Mouse (Mus musculus): ENCODE data around the gene Fam173b. TPM values are rescaled to one million over a fixed set of nuclear protein-coding genes. Genes with fewer than 3 reads are reported as not detected.

Gene Fam173b
- polyA plus RNA-seq, 1 experiment = 4.0 TPM

DNA sequence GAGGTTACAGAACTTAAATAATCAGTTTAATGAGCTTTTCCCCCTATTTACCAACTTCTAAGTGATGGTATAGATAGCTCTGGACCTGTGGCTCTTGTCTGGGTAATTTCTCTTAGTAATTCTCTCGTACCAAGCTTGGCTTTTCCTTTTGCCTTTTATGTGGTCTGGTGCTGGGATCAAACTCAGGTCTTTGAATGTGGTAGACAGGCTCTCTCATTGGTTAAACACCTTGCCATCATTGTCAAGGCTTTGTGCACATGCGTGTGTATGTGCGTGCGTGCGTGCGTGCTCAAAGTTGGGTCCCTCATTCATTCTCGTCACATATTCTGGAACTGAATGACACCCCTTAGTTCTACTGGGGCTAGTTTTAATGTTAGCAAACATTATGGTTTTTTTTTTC lies 49.2 kb downstream of the Fam173b start:
- H3K4me3 ChIP-seq (ENCODE audit: low read depth, low read length) = no peak overlapping the region
- H3K4me1 ChIP-seq (ENCODE audit: control insufficient read depth, insufficient read depth, insufficient read length, low read length) = no peaks in the 10 kb centered on the region
- TF ChIP-seq POLR2A (IDR thresholded peaks at IDR 0.05; ENCODE audit: low read depth, low read length) (no peak), CTCF (IDR thresholded peaks at IDR 0.05; ENCODE audit: extremely low read depth, insufficient read length, insufficient replicate concordance, low read depth, low read length) (no peak)
- WGBS = 92% methylated on average over 7 of the region's 7 CpGs
- no peaks in the 10 kb centered on the region for H3K27me3 ChIP-seq (ENCODE audit: control insufficient read depth, insufficient read depth, low read length)
- no peak overlapping the region for H3K27ac ChIP-seq (ENCODE audit: insufficient read depth, low read depth, low read length)
- H3K36me3 ChIP-seq (ENCODE audit: control insufficient read depth, insufficient read depth, low read length) = no peaks in the 10 kb centered on the region

DNA sequence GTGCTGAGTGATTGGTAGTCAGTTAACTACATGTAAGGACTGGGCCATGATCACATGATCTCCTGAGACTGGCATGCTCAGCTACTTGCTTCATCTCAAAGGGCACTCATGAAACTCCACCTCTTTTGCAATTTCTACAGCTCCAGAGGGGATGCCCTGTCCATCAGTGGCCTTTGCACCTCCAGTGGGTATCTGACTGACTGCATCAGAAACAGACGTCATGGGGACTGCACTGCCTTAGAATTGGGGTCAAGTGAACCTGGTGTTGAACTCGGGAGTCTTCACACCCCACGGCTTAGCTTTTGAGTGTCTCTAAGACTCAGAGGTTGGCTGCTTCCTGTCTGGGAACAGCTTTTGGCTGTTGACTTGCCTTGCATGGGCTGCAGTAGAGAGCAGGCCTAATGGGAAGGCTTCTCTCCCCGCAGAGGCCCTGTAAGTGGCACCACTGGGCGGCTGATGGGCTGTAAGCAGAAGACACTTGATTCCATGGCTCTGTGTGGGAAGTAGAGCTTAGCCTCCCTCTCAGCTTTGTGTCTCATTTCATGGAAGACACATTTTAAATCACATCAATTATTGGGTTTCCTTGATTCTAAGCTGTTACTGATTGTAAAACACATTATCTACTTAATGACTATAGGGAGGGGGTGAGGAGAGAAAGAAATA lies 58.6 kb downstream of the Fam173b start:
- Histone ChIP-seq H3K4me1 (ENCODE audit: control insufficient read depth, insufficient read depth, insufficient read length, low read length) (no peaks in the 10 kb centered on the region), H3K4me3 (ENCODE audit: low read depth, low read length) (no peak overlapping the region), H3K27ac (ENCODE audit: insufficient read depth, low read depth, low read length) (no peak overlapping the region), H3K36me3 (ENCODE audit: control insufficient read depth, insufficient read depth, low read length) (no peaks in the 10 kb centered on the region), H3K27me3 (ENCODE audit: control insufficient read depth, insufficient read depth, low read length) (no peaks in the 10 kb centered on the region)
- 87% methylated on average over 5 of the region's 5 CpGs for WGBS
- TF ChIP-seq POLR2A (IDR thresholded peaks at IDR 0.05; ENCODE audit: low read depth, low read length) (no peak), CTCF (IDR thresholded peaks at IDR 0.05; ENCODE audit: extremely low read depth, insufficient read length, insufficient replicate concordance, low read depth, low read length) (no peak)

- H3K36me3 ChIP-seq (ENCODE audit: control insufficient read depth, insufficient read depth, low read length) = no peaks in the 10 kb centered on the region
- no peak overlapping the region for H3K4me3 ChIP-seq (ENCODE audit: low read depth, low read length)
- H3K4me1 ChIP-seq (ENCODE audit: control insufficient read depth, insufficient read depth, insufficient read length, low read length) = no peaks in the 10 kb centered on the region
- TF ChIP-seq CTCF (IDR thresholded peaks at IDR 0.05; ENCODE audit: extremely low read depth, insufficient read length, insufficient replicate concordance, low read depth, low read length) (no peak), POLR2A (IDR thresholded peaks at IDR 0.05; ENCODE audit: low read depth, low read length) (no peak)
- no peaks in the 10 kb centered on the region for H3K27me3 ChIP-seq (ENCODE audit: control insufficient read depth, insufficient read depth, low read length)
- 84% methylated on average over 9 of the region's 9 CpGs for WGBS
- no peak overlapping the region for H3K27ac ChIP-seq (ENCODE audit: insufficient read depth, low read depth, low read length)
Measured at GRCm38 (mm10) chr15:31660844-31661243, 59.2 kb downstream of the Fam173b start.

- Histone ChIP-seq H3K36me3 (ENCODE audit: control insufficient read depth, insufficient read depth, low read length) (no peaks in the 10 kb centered on the region), H3K27me3 (ENCODE audit: control insufficient read depth, insufficient read depth, low read length) (no peaks in the 10 kb centered on the region), H3K4me3 (ENCODE audit: low read depth, low read length) (no peak overlapping the region), H3K4me1 (ENCODE audit: control insufficient read depth, insufficient read depth, insufficient read length, low read length) (no peaks in the 10 kb centered on the region), H3K27ac (ENCODE audit: insufficient read depth, low read depth, low read length) (no peak overlapping the region)
- WGBS = 78% methylated on average over 4 of the region's 4 CpGs
- TF ChIP-seq CTCF (IDR thresholded peaks at IDR 0.05; ENCODE audit: extremely low read depth, insufficient read length, insufficient replicate concordance, low read depth, low read length) (no peak), POLR2A (IDR thresholded peaks at IDR 0.05; ENCODE audit: low read depth, low read length) (no peak)
Measured at GRCm38 (mm10) chr15:31661802-31662201, 60.1 kb downstream of the Fam173b start.

DNA sequence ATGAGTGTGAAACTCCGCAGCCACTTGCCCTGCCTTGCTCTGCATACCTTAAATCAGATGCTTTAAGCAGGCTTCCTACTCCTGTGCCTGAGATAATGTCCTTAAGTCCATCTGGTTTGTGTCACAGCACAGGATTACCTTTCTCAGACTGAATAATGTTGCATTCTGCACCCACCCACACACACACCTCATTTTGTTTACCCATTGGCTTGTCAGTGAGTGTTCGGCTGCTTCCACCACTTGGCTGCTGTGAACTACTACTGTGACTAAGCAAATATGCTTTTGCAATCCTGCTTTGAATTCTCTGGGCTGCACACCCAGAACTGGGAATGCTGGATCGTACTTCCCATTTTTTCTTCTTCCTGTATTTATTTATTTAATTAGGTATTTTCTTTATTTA lies 61.4 kb downstream of the Fam173b start:
- TF ChIP-seq CTCF (IDR thresholded peaks at IDR 0.05; ENCODE audit: extremely low read depth, insufficient read length, insufficient replicate concordance, low read depth, low read length) = no peak
- TF ChIP-seq POLR2A (IDR thresholded peaks at IDR 0.05; ENCODE audit: low read depth, low read length) = no peak
- no peaks in the 10 kb centered on the region for H3K4me1 ChIP-seq (ENCODE audit: control insufficient read depth, insufficient read depth, insufficient read length, low read length)
- 59% methylated on average over 3 of the region's 3 CpGs for WGBS
- no peak overlapping the region for H3K27ac ChIP-seq (ENCODE audit: insufficient read depth, low read depth, low read length)
- H3K4me3 ChIP-seq (ENCODE audit: low read depth, low read length) = no peak overlapping the region
- no peaks in the 10 kb centered on the region for H3K27me3 ChIP-seq (ENCODE audit: control insufficient read depth, insufficient read depth, low read length)
- no peaks in the 10 kb centered on the region for H3K36me3 ChIP-seq (ENCODE audit: control insufficient read depth, insufficient read depth, low read length)

Other genes starting within 250 kb of the Fam173b start
- 0.52 and 0.65 TPM in 2 replicates for gene Ankrd33b, start 234.1 kb upstream of the Fam173b start, polyA plus RNA-seq (2012; rRNA removed)
- 0.22 TPM in 1 of 2 replicates, not detected in the other for gene Ropn1l, start 148.1 kb upstream of the Fam173b start, polyA plus RNA-seq (2012; rRNA removed)
- gene March6, start 70.8 kb upstream of the Fam173b start, polyA plus RNA-seq (2012; rRNA removed) = 9.5 and 18.1 TPM in 2 replicates
- 56.5 and 140 TPM in 2 replicates for gene Cmbl, start 36.5 kb upstream of the Fam173b start, polyA plus RNA-seq (2012; rRNA removed)
- gene Cct5, start within 50 bp of the Fam173b start, polyA plus RNA-seq (2012; rRNA removed) = 30.4 and 38.8 TPM in 2 replicates

Measured in small intestine, adult 2 months (tissue).